8 mouse cellular contexts compared by ENCODE assay signal in genomic region chr1:132006721-132007120, GRCm38 (mm10). TPM values are rescaled to one million over a fixed set of nuclear protein-coding genes. Genes with fewer than 3 reads are reported as not detected.
DNase-seq lines count a peak whose midpoint lies in the region; ATAC-seq and TF ChIP-seq lines count a peak whose summit lies in the region.

No protein-coding gene starts in this region.

- DNase-seq in embryo, embryonic 10.5 days (ENCODE audit: low spot score), result peak; percentile 33
- no peak for DNase-seq in embryo, embryonic 11 days
- DNase-seq in 3T3-L1 (ENCODE audit: low read depth, low spot score), result peak; percentile 44
- DNase-seq in forebrain, postnatal 0 days, result no peak
- no peak for DNase-seq in liver, embryonic 14.5 days (ENCODE audit: low read depth in 3 of 3, low spot score in 3 of 3)
- no peak for DNase-seq in cerebellum, adult 11-12 months
- no peak for DNase-seq in left cerebral cortex, adult 9 months (ENCODE audit: low spot score in 2 of 2)
- no peak for DNase-seq in right cerebral cortex, postnatal 36 days (ENCODE audit: low spot score in 2 of 2)

- no peaks in the 10 kb centered on the region for H3K27me3 ChIP-seq in forebrain, postnatal 0 days (ENCODE audit: insufficient read depth, low read length)
- no peaks in the 10 kb centered on the region for H3K27me3 ChIP-seq in liver, embryonic 14.5 days (ENCODE audit: control insufficient read depth, insufficient read depth, low read length)

- H3K27ac ChIP-seq in forebrain, postnatal 0 days (ENCODE audit: low read depth, low read length), result peak overlapping the region; percentile 98; the same call in 1 of the 2 replicates
- peak overlapping the region; percentile 83 for H3K27ac ChIP-seq in liver, embryonic 14.5 days

- peak overlapping the region; percentile 90 for H3K4me3 ChIP-seq in forebrain, postnatal 0 days (ENCODE audit: low read depth, low read length)
- peak overlapping the region in 1 of 2 experiments; percentile 80; a peak in 3 of 4 replicates for H3K4me3 ChIP-seq in liver, embryonic 14.5 days (ENCODE audit: insufficient read depth in 1 of 2, low read depth in 2 of 2, low read length in 2 of 2)

- no peaks in the 10 kb centered on the region for H3K9me3 ChIP-seq in forebrain, postnatal 0 days (ENCODE audit: low read length)
- no peaks in the 10 kb centered on the region for H3K9me3 ChIP-seq in liver, embryonic 14.5 days (ENCODE audit: control insufficient read depth, low read length)

- no peaks in the 10 kb centered on the region for H3K36me3 ChIP-seq in forebrain, postnatal 0 days (ENCODE audit: insufficient read depth)
- H3K36me3 ChIP-seq in liver, embryonic 14.5 days (replicated peaks; ENCODE audit: control insufficient read depth, insufficient read depth, low read depth), result no peaks in the 10 kb centered on the region

- no peak for TF ChIP-seq EP300 in liver, embryonic 14.5 days (IDR thresholded peaks at IDR 0.05; ENCODE audit: low read depth)

- TF ChIP-seq CTCF in forebrain, postnatal 0 days (IDR thresholded peaks at IDR 0.05; ENCODE audit: low read depth), result no peak
- TF ChIP-seq CTCF in liver, embryonic 14.5 days (IDR thresholded peaks at IDR 0.05; ENCODE audit: low read depth), result no peak

- 34% methylated on average over 5 of the region's 5 CpGs for WGBS in forebrain, postnatal 0 days
- 36% methylated on average over 5 of the region's 5 CpGs for whole genome bisulfite sequencing in liver, embryonic 14.5 days (ENCODE audit: insufficient replicate concordance)

- 0 out of 2 replicates have a peak overlapping the region, but pooled peaks have one; percentile 93 for H3K9ac ChIP-seq in forebrain, postnatal 0 days
- peak overlapping the region; percentile 91 for H3K9ac ChIP-seq in liver, embryonic 14.5 days (replicated peaks)

- no peak for ATAC-seq in forebrain, postnatal 0 days
- no peak for ATAC-seq in liver, embryonic 14.5 days (ENCODE audit: insufficient read depth)

- peaks cover 10% of the 10 kb centered on the region for H3K4me1 ChIP-seq in forebrain, postnatal 0 days (ENCODE audit: insufficient read depth)
- H3K4me1 ChIP-seq in liver, embryonic 14.5 days (replicated peaks; ENCODE audit: control insufficient read depth in 2 of 2, insufficient read depth in 2 of 2, low read length in 1 of 2), result peaks cover 10 to 17% of the 10 kb centered on the region in 2 experiments

- peak overlapping the region; percentile 69 for H3K4me2 ChIP-seq in forebrain, postnatal 0 days (ENCODE audit: low read depth)
- H3K4me2 ChIP-seq in liver, embryonic 14.5 days (ENCODE audit: low read depth), result peak overlapping the region; percentile 86

RNA-seq across cellular contexts. Expression of gene Elk4, which starts 0.7 kb away (rescaled TPM):
- 18.6 and 25.5 TPM in 2 replicates for total RNA-seq in forebrain, postnatal 0 days (2014; rRNA removed)
- polyA plus RNA-seq in forebrain, postnatal 0 days (2015; fragmentation: Nextera tagmentation; extraction: Ambion mirVana), result 8.0 and 8.2 TPM in 2 replicates
- polyA plus RNA-seq in liver, embryonic 14.5 days (2012; rRNA removed), result 8.8 and 9.1 TPM in 2 replicates
- 8.9 and 12.0 TPM in 2 replicates for polyA plus RNA-seq in liver, embryonic 14.5 days (2014; fragmentation: Nextera tagmentation; extraction: Ambion mirVana)

RNA-seq across cellular contexts. Expression of gene Slc45a3, which starts 44.0 kb away (rescaled TPM):
- total RNA-seq in forebrain, postnatal 0 days (2014; rRNA removed), result 0.85 and 0.86 TPM in 2 replicates
- polyA plus RNA-seq in forebrain, postnatal 0 days (2015; fragmentation: Nextera tagmentation; extraction: Ambion mirVana), result 0.69 and 0.78 TPM in 2 replicates
- polyA plus RNA-seq in liver, embryonic 14.5 days (2012; rRNA removed), result 1.9 and 2.4 TPM in 2 replicates
- polyA plus RNA-seq in liver, embryonic 14.5 days (2014; fragmentation: Nextera tagmentation; extraction: Ambion mirVana), result 1.8 and 2.5 TPM in 2 replicates

Comparison
In these comparisons a context has a peak if more than half of its experiments do, and no peak if none do; other contexts are left out.
1. DNase-seq: peak in embryo, embryonic 10.5 days (single experiment) and 3T3-L1 (single experiment); none in embryo, embryonic 11 days (single experiment), forebrain, postnatal 0 days (single experiment), liver, embryonic 14.5 days (0 of 3), cerebellum, adult 11-12 months (single experiment), left cerebral cortex, adult 9 months (0 of 2) and right cerebral cortex, postnatal 36 days (0 of 2).